Mouse (Mus musculus) brain, adult 10 weeks (tissue): ENCODE measurements around the gene Gtsf1. TPM values are rescaled to one million over a fixed set of nuclear protein-coding genes. Genes with fewer than 3 reads are reported as not detected.

Source experiments
- polyA plus RNA-seq: library from polyadenylated mRNA; stranded (reverse); fragments of 350-450 nt; fragmentation: Illumina TruSeq; extraction: RNeasy Lipid Tissue Mini Kit (QIAGEN cat#74804); gene quantifications from one replicate; pipeline ENCODE4 v1.2.3, GENCODE M21; 2015; ENCODE audit warnings: low read depth, low replicate concordance

Gene Gtsf1
- polyA plus RNA-seq: 1.0 TPM

DNA sequence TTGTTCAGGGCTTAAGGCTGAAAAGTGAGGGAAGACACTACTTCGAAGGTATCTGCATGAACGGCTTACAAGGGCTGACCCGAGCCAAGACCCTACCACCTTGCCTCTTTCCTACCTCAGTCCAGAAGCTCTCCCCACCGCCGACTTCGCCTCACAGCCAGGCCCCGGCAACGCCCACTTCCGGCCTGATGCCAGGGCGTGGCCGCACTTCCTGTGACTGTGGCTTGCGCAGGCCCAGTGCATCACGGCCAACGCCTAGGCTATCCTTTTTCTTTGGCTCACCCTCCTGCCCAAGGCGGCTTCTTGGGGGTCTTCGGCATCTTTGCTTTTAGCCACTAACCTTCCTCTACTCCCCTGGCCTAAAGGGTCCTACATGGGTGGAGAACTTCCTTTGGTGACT, at the start of gene Gtsf1:
TSS of gene Gtsf1 (minus strand) at position 230 of the 400 bp plus-strand sequence.

GRCm38 (mm10) chr15:103453551-103454218, 23.4 kb upstream of the Gtsf1 start, which contains the start of gene Nckap1l:
Gene Nckap1l (plus strand): TSS chr15:103453794.

DNA sequence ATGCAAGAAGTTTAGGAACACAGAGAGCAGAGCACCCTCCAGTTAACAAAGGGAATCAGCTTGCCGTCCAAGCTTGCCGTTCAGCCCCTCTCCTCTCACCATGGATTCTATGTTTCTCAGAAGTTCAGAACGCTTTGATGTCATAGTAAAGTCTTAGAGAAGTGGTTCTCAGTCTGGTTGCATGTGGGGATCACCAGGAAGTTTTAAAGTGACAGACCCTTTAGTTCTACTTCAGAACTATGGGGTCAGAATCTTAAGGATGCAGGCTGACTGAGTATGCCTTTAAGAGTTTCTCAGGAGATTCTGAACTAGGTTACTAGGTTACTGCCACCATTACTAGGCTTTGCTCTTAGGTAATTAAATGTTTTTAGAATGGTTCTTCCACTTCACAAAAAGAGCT, 18.1 kb upstream of the Gtsf1 start, which contains the start of gene Gtsf2:
TSS of gene Gtsf2 (minus strand) at position 101 of the 400 bp plus-strand sequence.

GRCm38 (mm10) chr15:103366376-103367149, 63.7 kb downstream of the Gtsf1 start, which contains the start of gene Itga5:
Gene Itga5 (minus strand): TSS chr15:103366763.

Other genes with a start within 250 kb of the Gtsf1 start
- gene Cbx5, start 190.7 kb downstream of the Gtsf1 start, polyA plus RNA-seq: 110 TPM
- gene Hnrnpa1, start 190.0 kb downstream of the Gtsf1 start, polyA plus RNA-seq: 296 TPM
- not detected for gene Nfe2, start 172.1 kb downstream of the Gtsf1 start, polyA plus RNA-seq
- gene Copz1, start 157.8 kb downstream of the Gtsf1 start, polyA plus RNA-seq: 108 TPM
- gene Gpr84, start 119.9 kb downstream of the Gtsf1 start, polyA plus RNA-seq: 0.61 TPM
- gene Zfp385a, start 90.4 kb downstream of the Gtsf1 start, polyA plus RNA-seq: 64.3 TPM
- 3.9 TPM for gene Itga5, start 63.7 kb downstream of the Gtsf1 start, polyA plus RNA-seq
- not detected for gene Gtsf2, start 18.0 kb upstream of the Gtsf1 start, polyA plus RNA-seq
- gene Nckap1l, start 23.3 kb upstream of the Gtsf1 start, polyA plus RNA-seq: 7.2 TPM
- 265 TPM for gene Pde1b, start 72.6 kb upstream of the Gtsf1 start, polyA plus RNA-seq
- 185 TPM for gene Ppp1r1a, start 107.5 kb upstream of the Gtsf1 start, polyA plus RNA-seq
- 0.91 TPM for gene Glycam1, start 134.6 kb upstream of the Gtsf1 start, polyA plus RNA-seq